Mouse (Mus musculus) G1E (cell line): Measurements from ENCODE around the gene Depdc1b. TPM values are rescaled to one million over a fixed set of nuclear protein-coding genes. Genes with fewer than 3 reads are reported as not detected.
A peak's percentile ranks its signal among the peaks of the same experiment; 100 is the strongest.

Experiments
- ATAC-seq: 2 replicates; pipeline ENCODE4 v1.8.0; 2016; ENCODE audit warnings: mild to moderate bottlenecking; ENCODE audit not compliant: insufficient number of reproducible peaks, poor library complexity, low FRiP score, severe bottlenecking; ENCODE audit errors: extremely low read depth
- DNase-seq: peaks from one replicate; pipeline ENCODE4 v3.0.0; 2012; ENCODE audit warnings: low spot score
- H3K27me3 ChIP-seq: 2 replicates; pipeline ENCODE4 v1.6.1; 2012; ENCODE audit warnings: mild to moderate bottlenecking, low read length, inconsistent platforms; ENCODE audit not compliant: insufficient read depth
- H3K36me3 ChIP-seq: replicated peaks from 2 replicates; pipeline ENCODE3; 2012; ENCODE audit warnings: mild to moderate bottlenecking, inconsistent platforms
- H3K4me1 ChIP-seq: 2 replicates; pipeline ENCODE4 v1.6.1; 2012; ENCODE audit warnings: low read depth, low read length, inconsistent platforms, mixed read lengths; ENCODE audit not compliant: insufficient read depth
- H3K4me3 ChIP-seq: 2 replicates; pipeline ENCODE4 v1.5.1; 2012; ENCODE audit warnings: low read depth, mild to moderate bottlenecking, inconsistent platforms, low read length, moderate library complexity, mixed read lengths
- H3K9me3 ChIP-seq: replicated peaks from 2 replicates; pipeline ENCODE4 v1.6.1; 2012; ENCODE audit warnings: inconsistent platforms
- CTCF ChIP-seq: IDR thresholded peaks from 2 replicates; pipeline ENCODE4 v1.5.1; 2012; ENCODE audit warnings: low read depth, low read length, inconsistent platforms, mixed read lengths
- GATA1 ChIP-seq: IDR thresholded peaks from 2 replicates; pipeline ENCODE4 v1.6.1; 2012; ENCODE audit warnings: borderline replicate concordance, low read length, inconsistent platforms, mixed read lengths
- GATA2 ChIP-seq: IDR thresholded peaks from 2 replicates; pipeline ENCODE4 v1.6.1; 2012; ENCODE audit warnings: low read depth, low read length, inconsistent platforms, borderline replicate concordance
- POLR2AphosphoS5 ChIP-seq: IDR thresholded peaks from 2 replicates; pipeline ENCODE4 v1.6.1; 2012; ENCODE audit warnings: low read depth, low read length, inconsistent platforms; ENCODE audit not compliant: insufficient replicate concordance
- TAL1 ChIP-seq: conservative IDR thresholded peaks from 2 replicates; pipeline ENCODE4 v1.6.1; 2012; ENCODE audit warnings: low read depth, low read length, inconsistent platforms, mixed read lengths
- polyA plus RNA-seq: library from polyadenylated mRNA; stranded (reverse); fragments of >175 nt; gene quantifications from 2 replicates; pipeline ENCODE4 v1.2.3, GENCODE M21; 2012
- total RNA-seq, 2 experiments: library from RNA; stranded (forward) in 1 of 2; stranded (reverse) in 1 of 2; fragments of 200-1000 nt in 1 of 2; fragments of >200 nt in 1 of 2; fragmentation: Nextera tagmentation in 1 of 2; gene quantifications; 2 replicates each; pipeline ENCODE4 v1.2.3; 2014 to 2017

The Depdc1b gene
- total and polyA plus RNA-seq, 3 experiments: 4.7 to 61.3 (median 36.8) TPM

DNA sequence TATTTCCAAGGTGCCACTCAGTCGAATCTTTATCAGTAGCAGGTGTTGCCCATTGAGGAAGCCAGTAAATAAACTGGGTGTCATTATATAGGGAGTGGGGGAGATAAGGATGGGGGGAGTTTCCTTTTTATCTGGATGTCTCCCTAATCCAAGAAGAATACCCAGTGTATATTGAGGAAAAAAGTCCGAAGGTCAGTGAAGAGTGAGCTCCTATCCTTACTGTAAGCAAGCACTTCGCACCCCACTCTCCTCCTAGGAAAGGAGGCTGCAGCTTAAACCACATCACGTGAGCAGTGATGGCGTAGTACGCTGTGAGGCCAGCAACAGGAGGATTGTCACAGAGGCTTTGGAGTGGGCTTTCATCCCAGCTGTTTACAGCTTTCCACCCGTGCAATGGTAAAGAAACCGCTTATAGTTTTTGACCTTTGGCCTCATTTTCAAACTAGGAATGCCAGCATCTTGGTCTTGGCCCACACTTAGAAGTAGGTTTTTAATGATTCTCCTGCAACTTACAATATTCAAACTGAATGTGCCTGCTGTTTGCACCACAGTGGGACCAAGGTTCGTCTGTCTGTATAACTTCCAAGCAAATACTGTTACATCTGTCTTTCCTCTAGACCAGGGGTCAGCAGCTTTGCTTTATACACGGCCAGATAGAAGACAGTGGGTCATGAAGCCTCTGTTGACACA is 23.9 kb downstream of the Depdc1b start:
- no peak for DNase-seq
- Histone ChIP-seq H3K36me3 (peaks cover 58% of the 10 kb centered on the region), H3K4me1 (no peaks in the 10 kb centered on the region), H3K9me3 (no peaks in the 10 kb centered on the region), H3K4me3 (no peak overlapping the region), H3K27me3 (no peaks in the 10 kb centered on the region)
- ATAC-seq: no peak
- no peak for TF ChIP-seq POLR2AphosphoS5
- no peak for TF ChIP-seq GATA2
- TF ChIP-seq TAL1: no peak
- no peak for TF ChIP-seq CTCF
- no peak for TF ChIP-seq GATA1

DNA sequence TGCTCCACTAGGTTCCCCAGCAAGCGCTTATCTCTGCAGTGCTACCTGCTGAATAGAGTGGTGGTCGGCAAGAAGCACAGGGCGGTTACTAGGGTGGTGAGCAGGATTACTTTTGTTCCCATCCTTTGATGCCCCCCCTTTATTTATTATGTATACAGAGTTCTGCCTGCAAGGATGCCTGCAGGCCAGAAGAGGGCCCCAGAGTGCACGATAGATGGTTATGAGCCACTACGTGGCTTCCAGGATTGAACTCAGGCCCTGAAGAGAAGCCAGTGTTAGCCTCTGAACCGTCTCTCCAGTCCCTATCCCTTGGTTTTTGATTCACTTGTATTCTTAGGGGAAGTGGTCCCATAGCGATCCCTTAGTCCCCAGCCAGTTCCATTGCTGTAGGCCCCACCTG is 25.5 kb downstream of the Depdc1b start:
- DNase-seq (no peak), ATAC-seq (peak; percentile 15; the same call in 1 of the 2 replicates)
- no peaks in the 10 kb centered on the region for H3K9me3 ChIP-seq
- no peaks in the 10 kb centered on the region for H3K27me3 ChIP-seq
- H3K36me3 ChIP-seq: peaks cover 47% of the 10 kb centered on the region
- TF ChIP-seq CTCF: no peak
- no peak for TF ChIP-seq GATA1
- no peak for TF ChIP-seq GATA2
- TF ChIP-seq POLR2AphosphoS5: no peak
- no peak for TF ChIP-seq TAL1
- no peak overlapping the region for H3K4me3 ChIP-seq
- H3K4me1 ChIP-seq: no peaks in the 10 kb centered on the region

DNA sequence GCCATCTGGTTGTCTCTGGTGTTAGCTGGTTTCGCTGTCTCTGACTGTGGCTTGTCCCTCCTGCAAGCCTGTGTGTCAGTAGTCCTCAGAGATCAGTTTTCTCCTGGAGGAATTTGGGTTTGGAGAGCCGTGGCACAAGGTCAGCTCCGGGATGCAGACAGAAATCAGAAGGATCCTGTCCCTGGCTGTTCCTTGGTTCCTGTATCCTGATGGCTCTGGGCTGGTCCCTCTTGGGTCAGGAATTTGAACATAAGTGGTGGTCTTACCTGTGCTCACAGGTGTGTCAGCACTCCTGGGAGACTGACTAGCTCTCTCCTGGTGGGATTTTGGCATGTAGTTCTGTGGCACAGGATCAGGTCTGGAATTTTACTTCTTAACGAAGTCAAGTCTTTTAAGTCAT is 29.6 kb downstream of the Depdc1b start:
- Histone ChIP-seq H3K27me3 (no peaks in the 10 kb centered on the region), H3K9me3 (no peaks in the 10 kb centered on the region), H3K4me3 (no peak overlapping the region), H3K36me3 (peaks cover 18% of the 10 kb centered on the region), H3K4me1 (no peaks in the 10 kb centered on the region)
- no peak for TF ChIP-seq GATA2
- TF ChIP-seq GATA1: no peak
- no peak for TF ChIP-seq CTCF
- TF ChIP-seq POLR2AphosphoS5: no peak
- no peak for TF ChIP-seq TAL1
- DNase-seq (no peak), ATAC-seq (no peak)

DNA sequence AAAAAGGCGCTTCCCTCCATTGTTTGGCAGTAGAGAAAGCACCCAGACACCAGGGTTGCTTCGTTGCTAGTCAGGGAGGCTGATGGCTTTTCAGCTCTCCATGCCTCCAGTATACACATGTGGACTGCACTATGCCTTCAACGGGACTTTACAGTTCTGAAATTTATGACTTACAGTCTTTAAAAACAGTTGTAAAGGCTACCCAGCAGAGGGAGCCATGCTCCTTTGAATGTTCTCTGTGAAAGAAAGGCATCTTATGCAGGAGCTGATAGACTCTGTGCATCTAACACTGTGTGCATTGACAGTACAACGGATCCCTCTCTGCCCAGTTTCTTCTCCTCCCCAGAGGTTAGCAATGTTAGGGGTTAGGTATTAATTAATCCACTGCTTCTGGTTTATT is 30.9 kb downstream of the Depdc1b start:
- no peaks in the 10 kb centered on the region for H3K27me3 ChIP-seq
- no peak for TF ChIP-seq GATA2
- TF ChIP-seq POLR2AphosphoS5: no peak
- no peak for TF ChIP-seq TAL1
- no peak for TF ChIP-seq CTCF
- TF ChIP-seq GATA1: no peak
- H3K9me3 ChIP-seq: no peaks in the 10 kb centered on the region
- no peaks in the 10 kb centered on the region for H3K4me1 ChIP-seq
- peak; percentile 15; the same call in 1 of the 2 replicates for ATAC-seq
- DNase-seq: peak; percentile 7
- no peak overlapping the region for H3K4me3 ChIP-seq
- H3K36me3 ChIP-seq: peaks cover 11% of the 10 kb centered on the region

DNA sequence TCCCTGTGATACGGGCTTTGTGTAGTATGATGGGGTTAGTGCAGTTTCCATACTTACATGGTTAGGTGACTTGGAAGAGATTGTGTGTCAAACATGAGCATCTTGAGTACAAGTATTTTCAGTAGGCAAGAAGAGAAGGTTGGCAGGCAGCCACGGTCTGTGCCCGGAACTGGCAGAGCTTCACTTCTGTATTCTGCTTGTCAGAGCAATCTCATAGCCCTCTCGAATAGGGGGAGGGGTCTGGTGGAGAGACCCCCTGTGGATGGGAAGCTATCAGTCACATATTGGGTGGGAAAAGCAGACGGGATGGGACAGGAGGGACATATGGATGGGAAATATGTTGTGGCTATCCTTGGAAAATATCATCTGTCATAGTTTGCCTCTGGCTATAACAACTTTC is 33.5 kb downstream of the Depdc1b start:
- Histone ChIP-seq H3K4me1 (no peaks in the 10 kb centered on the region), H3K9me3 (no peaks in the 10 kb centered on the region)

DNA sequence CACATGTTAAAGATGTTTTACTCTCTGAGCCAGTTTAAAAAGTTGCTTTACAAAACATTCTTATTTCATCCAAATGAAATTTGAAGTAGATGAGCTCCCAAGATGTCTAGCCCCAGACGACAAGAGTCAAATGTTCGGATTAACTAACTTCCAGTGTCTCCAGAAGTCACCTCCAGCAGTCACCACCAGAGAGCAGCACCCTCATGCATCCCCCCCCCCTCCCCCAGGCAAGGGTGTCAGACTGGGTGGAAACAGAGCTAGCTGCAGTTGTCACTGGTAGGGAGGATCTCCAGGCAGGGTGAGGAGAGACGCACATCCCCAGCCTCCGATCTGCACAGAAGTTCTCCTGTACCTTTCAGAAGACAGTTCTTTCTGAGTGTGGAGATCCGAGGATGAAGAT is 37.6 kb downstream of the Depdc1b start:
- Histone ChIP-seq H3K4me3 (no peak overlapping the region), H3K36me3 (peaks cover 48% of the 10 kb centered on the region), H3K27me3 (no peaks in the 10 kb centered on the region), H3K9me3 (no peaks in the 10 kb centered on the region), H3K4me1 (no peaks in the 10 kb centered on the region)
- DNase-seq: no peak
- TF ChIP-seq TAL1 (no peak), GATA1 (no peak), POLR2AphosphoS5 (no peak), GATA2 (no peak), CTCF (no peak)
- ATAC-seq: no peak

More for the DNA sequence above, 33.5 kb downstream of the Depdc1b start:
- Histone ChIP-seq H3K36me3 (peaks cover 26% of the 10 kb centered on the region), H3K27me3 (no peaks in the 10 kb centered on the region), H3K4me3 (no peak overlapping the region)
- DNase-seq (no peak), ATAC-seq (no peak)
- TF ChIP-seq TAL1 (no peak), CTCF (no peak), POLR2AphosphoS5 (no peak), GATA2 (no peak), GATA1 (no peak)
